Comparison of ENCODE assay signal across 8 mouse cellular contexts in genomic region chr7:101450422-101451401, GRCm38 (mm10). TPM values are rescaled to one million over a fixed set of nuclear protein-coding genes. Genes with fewer than 3 reads are reported as not detected.
DNase-seq lines count a peak whose midpoint lies in the region; ATAC-seq lines count a peak whose summit lies in the region.

No protein-coding gene starts in this region.

- H3K4me2 ChIP-seq in hindbrain, embryonic 13.5 days = peak overlapping the region; percentile 99

- H3K27ac ChIP-seq in hindbrain, embryonic 13.5 days = no peak overlapping the region

- peak overlapping the region; percentile 55 for H3K4me3 ChIP-seq in hindbrain, embryonic 13.5 days

- peaks cover 41% of the 10 kb centered on the region for H3K27me3 ChIP-seq in hindbrain, embryonic 13.5 days

- peak; percentile 76 for ATAC-seq in hindbrain, embryonic 13.5 days (ENCODE audit: low FRiP score)

- H3K4me1 ChIP-seq in hindbrain, embryonic 13.5 days (replicated peaks) = peaks cover 24% of the 10 kb centered on the region

- no peaks in the 10 kb centered on the region for H3K9me3 ChIP-seq in hindbrain, embryonic 13.5 days

- H3K9ac ChIP-seq in hindbrain, embryonic 13.5 days = peak overlapping the region; percentile 75

- DNase-seq in NIH3T3 (ENCODE audit: low read depth) = peak; percentile 79
- DNase-seq in cerebellum, adult 9-11 months = peak; percentile 72
- DNase-seq in frontal cortex, postnatal 14 days (ENCODE audit: low spot score in 2 of 2) = peak; percentile 74 to 88
- peak; percentile 90 to 91 for DNase-seq in layer of hippocampus, postnatal 14 days (ENCODE audit: low spot score in 2 of 2)
- DNase-seq in lung, postnatal 14 days = peak; percentile 92
- peak; percentile 85 for DNase-seq in ovary, postnatal 36 days (ENCODE audit: low spot score)
- peak; percentile 82 to 87 for DNase-seq in thymus, postnatal 36 days

- under 1% methylated on average over 45 of the region's 68 CpGs for WGBS in hindbrain, embryonic 13.5 days

- H3K36me3 ChIP-seq in hindbrain, embryonic 13.5 days = no peaks in the 10 kb centered on the region

RNA-seq across cellular contexts. Expression of gene Pde2a, which starts 29.2 kb away (rescaled TPM):
- polyA plus RNA-seq in hindbrain, embryonic 13.5 days (2015; fragmentation: Nextera tagmentation; extraction: Ambion mirVana) = 28.8 and 31.6 TPM in 2 replicates
- 100 to 1,000 TPM; 239 to 248 TPM for total RNA-seq in layer of hippocampus, postnatal 14 days (2021)

RNA-seq across cellular contexts. Expression of gene Gm45837, which starts 40.0 kb away (rescaled TPM):
- polyA plus RNA-seq in hindbrain, embryonic 13.5 days (2015; fragmentation: Nextera tagmentation; extraction: Ambion mirVana) = not detected in 2 replicates
- not detected for total RNA-seq in layer of hippocampus, postnatal 14 days (2021)
